Mouse (Mus musculus): ENCODE data around the gene Sept11.

Gene Sept11

GRCm38 (mm10) chr5:93127722-93128121, 34.5 kb downstream of the Sept11 start:
- no peak for DNase-seq (ENCODE audit: low spot score)

- DNase-seq (ENCODE audit: low spot score) = no peak
These were observed 35.5 kb downstream of the Sept11 start for GRCm38 (mm10) chr5:93128765-93129164.

GRCm38 (mm10) chr5:93129953-93130352, 36.7 kb downstream of the Sept11 start:
- no peak for DNase-seq (ENCODE audit: low spot score)

GRCm38 (mm10) chr5:93131401-93131800, 38.2 kb downstream of the Sept11 start:
- DNase-seq (ENCODE audit: low spot score) = no peak

- DNase-seq (ENCODE audit: low spot score) = no peak
These were observed 40.4 kb downstream of the Sept11 start for GRCm38 (mm10) chr5:93133445-93134244.

- no peak for DNase-seq (ENCODE audit: low spot score)
These were observed 42.3 kb downstream of the Sept11 start for GRCm38 (mm10) chr5:93135368-93136107.

GRCm38 (mm10) chr5:93136956-93137586, 43.8 kb downstream of the Sept11 start:
- no peak for DNase-seq (ENCODE audit: low spot score)

- DNase-seq (ENCODE audit: low spot score) = no peak
These were observed 46.1 kb downstream of the Sept11 start for GRCm38 (mm10) chr5:93139350-93139749.

- no peak for DNase-seq (ENCODE audit: low spot score)
These were observed 47.5 kb downstream of the Sept11 start for GRCm38 (mm10) chr5:93140747-93141146.

GRCm38 (mm10) chr5:93143360-93144091, 50.3 kb downstream of the Sept11 start:
- DNase-seq (ENCODE audit: low spot score) = no peak

- no peak for DNase-seq (ENCODE audit: low spot score)
These were observed 51.6 kb downstream of the Sept11 start for GRCm38 (mm10) chr5:93144874-93145273.

GRCm38 (mm10) chr5:93145504-93145903, 52.3 kb downstream of the Sept11 start:
- DNase-seq (ENCODE audit: low spot score) = no peak

GRCm38 (mm10) chr5:93149969-93150777, 56.9 kb downstream of the Sept11 start:
- no peak for DNase-seq (ENCODE audit: low spot score)

- DNase-seq (ENCODE audit: low spot score) = no peak
These were observed 58.7 kb downstream of the Sept11 start for GRCm38 (mm10) chr5:93151985-93152384.

- DNase-seq (ENCODE audit: low spot score) = no peak
These were observed 59.2 kb downstream of the Sept11 start for GRCm38 (mm10) chr5:93152451-93152850.

- DNase-seq (ENCODE audit: low spot score) = no peak
These were observed 61.2 kb downstream of the Sept11 start for GRCm38 (mm10) chr5:93154401-93154800.

- DNase-seq (ENCODE audit: low spot score) = peak; percentile 57
These were observed 70.3 kb downstream of the Sept11 start for GRCm38 (mm10) chr5:93163541-93163940.

- DNase-seq (ENCODE audit: low spot score) = no peak
These were observed 74.8 kb downstream of the Sept11 start for GRCm38 (mm10) chr5:93167919-93168516.

- DNase-seq (ENCODE audit: low spot score) = no peak
These were observed 75.4 kb downstream of the Sept11 start for GRCm38 (mm10) chr5:93168654-93169053.

GRCm38 (mm10) chr5:93171420-93171819, 78.2 kb downstream of the Sept11 start:
- DNase-seq (ENCODE audit: low spot score) = no peak

GRCm38 (mm10) chr5:93172536-93172935, 79.3 kb downstream of the Sept11 start:
- no peak for DNase-seq (ENCODE audit: low spot score)
